Mouse (Mus musculus) intestine, embryonic 14.5 days (tissue): ENCODE measurements at regions not wholly inside any gene's neighbourhood (a gene's known extent, or its start where the extent isn't known, plus 50 kb on each side); places are given as distances from the start of the nearest gene placed in this dataset.

Experiments
- ATAC-seq: fragments of 200-750 bp; cut with Nextera tagmentation; replicated peaks from 2 replicates; pipeline ENCODE4 v1.8.0; 2017; ENCODE audit warnings: low read depth, moderate number of reproducible peaks, moderate TSS enrichment, moderate library complexity; ENCODE audit not compliant: low FRiP score, low TSS enrichment
- DNase-seq: peaks from one replicate; pipeline ENCODE4 v3.0.0-alpha.2; 2018; ENCODE audit warnings: low spot score
- H3K27ac ChIP-seq: fragments of 300-500 bp; sonication (generic); 2 replicates; pipeline ENCODE4 v1.5.1; 2014; ENCODE audit warnings: low read depth, mild to moderate bottlenecking, control low read depth
- H3K27me3 ChIP-seq: fragments of 300-500 bp; sonication (generic); replicated peaks from 2 replicates; pipeline ENCODE4 v1.6.1; 2014; ENCODE audit warnings: low read length, control low read depth; ENCODE audit not compliant: control insufficient read depth, insufficient read depth
- H3K36me3 ChIP-seq: fragments of 300-500 bp; sonication (generic); 2 replicates; pipeline ENCODE4 v1.6.1; 2014; ENCODE audit warnings: low read length, control low read depth; ENCODE audit not compliant: control insufficient read depth, insufficient read depth
- H3K4me1 ChIP-seq: fragments of 300-500 bp; sonication (generic); replicated peaks from 2 replicates; pipeline ENCODE4 v1.6.1; 2014; ENCODE audit warnings: low read length, control low read depth, mixed read lengths; ENCODE audit not compliant: control insufficient read depth, insufficient read depth
- H3K4me2 ChIP-seq: fragments of 300-500 bp; sonication (generic); 2 replicates; pipeline ENCODE4 v1.6.1; 2014; ENCODE audit warnings: low read length
- H3K4me3 ChIP-seq: fragments of 300-500 bp; sonication (generic); 2 replicates; pipeline ENCODE4 v1.5.1; 2014; ENCODE audit warnings: low read depth, low read length, control low read depth, mixed read lengths
- H3K9ac ChIP-seq: fragments of 300-500 bp; sonication (generic); 2 replicates; pipeline ENCODE4 v1.6.1; 2014; ENCODE audit warnings: mild to moderate bottlenecking, low read length
- H3K9me3 ChIP-seq: fragments of 300-500 bp; sonication (generic); 2 replicates; pipeline ENCODE4 v1.6.1; 2016; ENCODE audit warnings: low read length, control low read depth; ENCODE audit not compliant: control insufficient read depth
- WGBS: fragments of 180-500 bp; shearing (Covaris S2); extraction: QIAGEN DNeasy Blood & Tissue Kit; methylation state at CpG from one replicate; pipeline ENCODE4 v1.1.7; 2014; 5-methylcytosine and 5-hydroxymethylcytosine counted together

DNA sequence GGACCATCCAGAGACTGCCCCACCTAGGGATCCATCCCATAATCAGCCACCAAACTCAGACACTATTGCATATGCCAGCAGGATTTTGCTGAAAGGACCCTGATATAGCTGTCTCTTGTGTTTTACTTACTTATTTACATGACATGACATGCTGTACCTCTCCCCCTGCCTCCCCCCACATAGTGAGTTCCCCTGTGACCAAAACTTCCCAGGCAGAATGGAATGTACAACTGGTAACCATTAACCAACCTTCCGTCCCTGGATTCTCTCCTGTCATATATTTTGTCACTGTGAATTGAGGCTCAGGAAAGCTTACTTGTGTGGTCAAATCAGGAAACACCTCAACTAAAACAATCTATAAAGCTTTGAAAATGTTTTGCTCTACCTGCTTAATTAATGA, 669.4 kb downstream of the Brinp1 start:
- Histone ChIP-seq H3K36me3 (no peaks in the 10 kb centered on the region), H3K9me3 (no peaks in the 10 kb centered on the region), H3K27me3 (no peaks in the 10 kb centered on the region), H3K9ac (no peak overlapping the region), H3K27ac (no peak overlapping the region), H3K4me2 (no peak overlapping the region), H3K4me3 (no peak overlapping the region), H3K4me1 (no peaks in the 10 kb centered on the region)
- 44% methylated on average over 1 of the region's 1 CpGs for WGBS
- no peak for DNase-seq
- ATAC-seq, result no peak

DNA sequence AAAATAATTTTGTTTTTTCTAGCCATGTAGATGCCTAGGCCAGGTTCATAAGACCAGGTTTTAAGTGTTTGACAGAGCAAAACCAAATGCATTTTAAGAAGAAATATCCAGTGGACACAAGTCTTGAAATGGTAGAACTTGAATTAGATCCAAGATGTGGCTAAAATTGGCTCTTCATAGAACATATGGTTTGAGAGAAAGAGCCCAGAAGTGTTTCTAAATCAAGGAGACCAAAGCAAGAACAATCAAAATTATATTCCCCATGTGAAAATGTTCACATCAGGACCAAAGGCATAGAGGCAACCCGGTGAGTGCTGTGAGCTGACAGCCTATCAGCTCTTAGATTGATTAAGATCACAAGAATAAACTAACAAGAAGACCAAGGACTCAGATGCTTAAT, 673.3 kb downstream of the Brinp1 start:
- Histone ChIP-seq H3K9ac (no peak overlapping the region), H3K27ac (no peak overlapping the region), H3K27me3 (no peaks in the 10 kb centered on the region), H3K36me3 (no peaks in the 10 kb centered on the region), H3K4me1 (no peaks in the 10 kb centered on the region), H3K9me3 (no peaks in the 10 kb centered on the region), H3K4me2 (no peak overlapping the region), H3K4me3 (no peak overlapping the region)
- no peak for DNase-seq
- 78% methylated on average over 1 of the region's 1 CpGs for WGBS
- ATAC-seq, result no peak

DNA sequence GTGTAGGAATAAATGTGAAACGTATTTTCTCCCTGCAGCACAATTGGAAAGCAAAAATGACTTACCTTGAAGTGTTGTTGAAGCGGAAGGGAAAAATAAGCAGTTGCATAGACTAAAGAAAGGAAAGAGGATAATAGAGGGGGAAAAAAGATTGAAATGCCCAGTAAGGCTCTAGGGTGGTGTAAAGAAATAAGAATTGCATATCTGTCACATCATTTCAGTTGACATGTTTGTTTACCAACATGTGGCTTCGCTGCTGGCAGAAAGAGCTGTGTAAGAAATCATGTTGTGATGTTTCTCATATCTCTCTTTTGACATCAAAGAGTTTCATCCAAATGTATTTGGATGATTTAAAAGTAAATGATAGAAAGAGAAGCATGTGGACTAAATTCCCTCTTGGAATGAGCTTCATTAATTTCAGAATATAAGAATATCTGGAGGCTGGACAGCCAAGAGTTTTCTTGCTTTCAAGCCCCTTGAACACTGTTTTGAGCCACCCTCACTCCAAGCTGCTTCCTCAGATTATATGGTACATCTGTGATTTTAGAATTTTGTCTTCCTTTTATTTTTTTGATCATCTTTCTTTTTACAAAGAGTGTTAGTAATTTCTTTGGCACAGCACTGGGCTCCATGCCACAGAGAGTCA, 679.0 kb downstream of the Brinp1 start:
- DNase-seq, result no peak
- Histone ChIP-seq H3K27ac (no peak overlapping the region), H3K9me3 (no peaks in the 10 kb centered on the region), H3K4me3 (no peak overlapping the region), H3K36me3 (no peaks in the 10 kb centered on the region), H3K4me2 (no peak overlapping the region), H3K27me3 (no peaks in the 10 kb centered on the region), H3K9ac (no peak overlapping the region), H3K4me1 (no peaks in the 10 kb centered on the region)
- no peak for ATAC-seq
- 87% methylated on average over 3 of the region's 3 CpGs for WGBS
